Mouse (Mus musculus): Measurements from ENCODE around the gene Dnajc6. TPM values are rescaled to one million over a fixed set of nuclear protein-coding genes. Genes with fewer than 3 reads are reported as not detected.

The Dnajc6 gene
- polyA plus RNA-seq, 1 experiment from 2014 or later, result 2.6 TPM

GRCm38 (mm10) chr4:101540516-101540915 lies 44.1 kb downstream of the Dnajc6 start:
- Histone ChIP-seq H3K4me2 (replicated peaks) (no peak overlapping the region), H3K4me3 (no peak overlapping the region), H3K27me3 (no peaks in the 10 kb centered on the region), H3K9ac (no peak overlapping the region), H3K9me3 (no peaks in the 10 kb centered on the region), H3K4me1 (no peaks in the 10 kb centered on the region), H3K27ac (no peak overlapping the region), H3K36me3 (no peaks in the 10 kb centered on the region)
- WGBS, result 69% methylated on average over 4 of the region's 4 CpGs
- no peak for ATAC-seq (ENCODE audit: insufficient number of reproducible peaks, insufficient read depth, low FRiP score, low TSS enrichment)

- peak overlapping the region; percentile 30; the same call in 1 of the 2 replicates for H3K27ac ChIP-seq
- peak overlapping the region; percentile 79 for H3K4me2 ChIP-seq (replicated peaks)
- WGBS, result under 1% methylated on average over 33 of the region's 33 CpGs
- H3K9me3 ChIP-seq, result no peaks in the 10 kb centered on the region
- H3K4me3 ChIP-seq, result peak overlapping the region; percentile 41
- no peaks in the 10 kb centered on the region for H3K36me3 ChIP-seq
- peaks cover 27% of the 10 kb centered on the region for H3K27me3 ChIP-seq
- peaks cover 12% of the 10 kb centered on the region; the same call in 1 of the 2 replicates for H3K4me1 ChIP-seq
- H3K9ac ChIP-seq, result 0 out of 2 replicates have a peak overlapping the region, but pooled peaks have one; percentile 7
- ATAC-seq (ENCODE audit: insufficient number of reproducible peaks, insufficient read depth, low FRiP score, low TSS enrichment), result peak; percentile 71; the same call in 1 of the 2 replicates
These were observed 53.6 kb downstream of the Dnajc6 start for GRCm38 (mm10) chr4:101549958-101550591.

- Histone ChIP-seq H3K27ac (peak overlapping the region; percentile 30; the same call in 1 of the 2 replicates), H3K4me3 (peak overlapping the region; percentile 41), H3K9ac (no peak overlapping the region), H3K27me3 (peaks cover 27% of the 10 kb centered on the region), H3K9me3 (no peaks in the 10 kb centered on the region), H3K4me2 (replicated peaks) (peak overlapping the region; percentile 79), H3K4me1 (peaks cover 12% of the 10 kb centered on the region; the same call in 1 of the 2 replicates), H3K36me3 (no peaks in the 10 kb centered on the region)
- WGBS, result under 1% methylated on average over 33 of the region's 33 CpGs
- ATAC-seq (ENCODE audit: insufficient number of reproducible peaks, insufficient read depth, low FRiP score, low TSS enrichment), result peak; percentile 83
These were observed 54.3 kb downstream of the Dnajc6 start for GRCm38 (mm10) chr4:101550671-101551161.

- Histone ChIP-seq H3K27ac (no peak overlapping the region), H3K27me3 (peaks cover 27% of the 10 kb centered on the region), H3K4me2 (replicated peaks) (no peak overlapping the region; the same call in 1 of the 2 replicates), H3K4me3 (no peak overlapping the region), H3K4me1 (peaks cover 12% of the 10 kb centered on the region; the same call in 1 of the 2 replicates), H3K36me3 (no peaks in the 10 kb centered on the region), H3K9ac (no peak overlapping the region), H3K9me3 (no peaks in the 10 kb centered on the region)
- WGBS, result 15% methylated on average over 4 of the region's 4 CpGs
- ATAC-seq (ENCODE audit: insufficient number of reproducible peaks, insufficient read depth, low FRiP score, low TSS enrichment), result no peak
These were observed 55.0 kb downstream of the Dnajc6 start for GRCm38 (mm10) chr4:101551425-101551824.

GRCm38 (mm10) chr4:101552372-101552771 lies 55.9 kb downstream of the Dnajc6 start:
- no peak for ATAC-seq (ENCODE audit: insufficient number of reproducible peaks, insufficient read depth, low FRiP score, low TSS enrichment)
- Histone ChIP-seq H3K9me3 (no peaks in the 10 kb centered on the region), H3K9ac (no peak overlapping the region), H3K4me2 (replicated peaks) (no peak overlapping the region), H3K27ac (no peak overlapping the region), H3K27me3 (peaks cover 27% of the 10 kb centered on the region), H3K4me1 (peaks cover 12% of the 10 kb centered on the region; the same call in 1 of the 2 replicates), H3K36me3 (no peaks in the 10 kb centered on the region), H3K4me3 (no peak overlapping the region)
- WGBS, result 11% methylated on average over 5 of the region's 5 CpGs

GRCm38 (mm10) chr4:101555016-101555415 lies 58.6 kb downstream of the Dnajc6 start:
- Histone ChIP-seq H3K36me3 (no peaks in the 10 kb centered on the region), H3K9ac (no peak overlapping the region), H3K9me3 (no peaks in the 10 kb centered on the region), H3K27ac (no peak overlapping the region), H3K4me3 (no peak overlapping the region), H3K4me1 (peaks cover 9% of the 10 kb centered on the region; the same call in 1 of the 2 replicates), H3K27me3 (peaks cover 10% of the 10 kb centered on the region), H3K4me2 (replicated peaks) (no peak overlapping the region)
- 83% methylated on average over 4 of the region's 4 CpGs for WGBS
- no peak for ATAC-seq (ENCODE audit: insufficient number of reproducible peaks, insufficient read depth, low FRiP score, low TSS enrichment)

- Histone ChIP-seq H3K27me3 (no peaks in the 10 kb centered on the region), H3K4me1 (no peaks in the 10 kb centered on the region), H3K27ac (no peak overlapping the region), H3K4me3 (no peak overlapping the region), H3K4me2 (replicated peaks) (no peak overlapping the region), H3K9ac (no peak overlapping the region), H3K36me3 (no peaks in the 10 kb centered on the region), H3K9me3 (no peaks in the 10 kb centered on the region)
- no peak for ATAC-seq (ENCODE audit: insufficient number of reproducible peaks, insufficient read depth, low FRiP score, low TSS enrichment)
- WGBS, result 77% methylated on average over 4 of the region's 4 CpGs
These were observed 63.7 kb downstream of the Dnajc6 start for GRCm38 (mm10) chr4:101560137-101560536.

GRCm38 (mm10) chr4:101562836-101563235 lies 66.4 kb downstream of the Dnajc6 start:
- no peaks in the 10 kb centered on the region for H3K9me3 ChIP-seq
- no peak for ATAC-seq (ENCODE audit: insufficient number of reproducible peaks, insufficient read depth, low FRiP score, low TSS enrichment)
- H3K4me2 ChIP-seq (replicated peaks), result no peak overlapping the region
- H3K4me3 ChIP-seq, result no peak overlapping the region
- H3K36me3 ChIP-seq, result no peaks in the 10 kb centered on the region
- H3K9ac ChIP-seq, result no peak overlapping the region
- no peaks in the 10 kb centered on the region for H3K27me3 ChIP-seq
- 71% methylated on average over 7 of the region's 7 CpGs for WGBS
- H3K27ac ChIP-seq, result no peak overlapping the region
- no peaks in the 10 kb centered on the region for H3K4me1 ChIP-seq

- Histone ChIP-seq H3K4me1 (no peaks in the 10 kb centered on the region), H3K27me3 (no peaks in the 10 kb centered on the region), H3K9me3 (no peaks in the 10 kb centered on the region), H3K27ac (no peak overlapping the region), H3K4me3 (no peak overlapping the region), H3K4me2 (replicated peaks) (no peak overlapping the region), H3K9ac (no peak overlapping the region), H3K36me3 (no peaks in the 10 kb centered on the region)
- ATAC-seq (ENCODE audit: insufficient number of reproducible peaks, insufficient read depth, low FRiP score, low TSS enrichment), result no peak
- 88% methylated on average over 5 of the region's 5 CpGs for WGBS
These were observed 67.2 kb downstream of the Dnajc6 start for GRCm38 (mm10) chr4:101563607-101564006.

GRCm38 (mm10) chr4:101564746-101565417 lies 68.4 kb downstream of the Dnajc6 start:
- no peak overlapping the region for H3K4me2 ChIP-seq (replicated peaks)
- no peaks in the 10 kb centered on the region for H3K9me3 ChIP-seq
- no peaks in the 10 kb centered on the region for H3K4me1 ChIP-seq
- no peak overlapping the region for H3K9ac ChIP-seq
- no peak overlapping the region for H3K4me3 ChIP-seq
- WGBS, result 85% methylated on average over 4 of the region's 4 CpGs
- no peaks in the 10 kb centered on the region for H3K36me3 ChIP-seq
- H3K27me3 ChIP-seq, result no peaks in the 10 kb centered on the region
- no peak overlapping the region for H3K27ac ChIP-seq
- ATAC-seq (ENCODE audit: insufficient number of reproducible peaks, insufficient read depth, low FRiP score, low TSS enrichment), result no peak

GRCm38 (mm10) chr4:101569076-101569475 lies 72.6 kb downstream of the Dnajc6 start:
- ATAC-seq (ENCODE audit: insufficient number of reproducible peaks, insufficient read depth, low FRiP score, low TSS enrichment), result no peak
- Histone ChIP-seq H3K27me3 (no peaks in the 10 kb centered on the region), H3K4me3 (no peak overlapping the region), H3K36me3 (no peaks in the 10 kb centered on the region), H3K9me3 (no peaks in the 10 kb centered on the region), H3K4me1 (no peaks in the 10 kb centered on the region), H3K27ac (no peak overlapping the region), H3K4me2 (replicated peaks) (no peak overlapping the region), H3K9ac (no peak overlapping the region)
- WGBS, result 72% methylated on average over 7 of the region's 7 CpGs

- ATAC-seq (ENCODE audit: insufficient number of reproducible peaks, insufficient read depth, low FRiP score, low TSS enrichment), result no peak
- no peaks in the 10 kb centered on the region for H3K27me3 ChIP-seq
- 73% methylated on average over 2 of the region's 2 CpGs for WGBS
- H3K9ac ChIP-seq, result no peak overlapping the region
- no peaks in the 10 kb centered on the region for H3K9me3 ChIP-seq
- no peak overlapping the region for H3K4me3 ChIP-seq
- no peak overlapping the region for H3K27ac ChIP-seq
- H3K4me1 ChIP-seq, result no peaks in the 10 kb centered on the region
- H3K36me3 ChIP-seq, result no peaks in the 10 kb centered on the region
- no peak overlapping the region for H3K4me2 ChIP-seq (replicated peaks)
These were observed 75.7 kb downstream of the Dnajc6 start for GRCm38 (mm10) chr4:101572142-101572541.

All from embryonic facial prominence, embryonic 12.5 days (tissue).